Mouse (Mus musculus): ENCODE data around the gene Pkp1. TPM values are rescaled to one million over a fixed set of nuclear protein-coding genes. Genes with fewer than 3 reads are reported as not detected.
A peak's percentile ranks its signal among the peaks of the same experiment; 100 is the strongest.

The Pkp1 gene
- polyA plus RNA-seq (2014; fragmentation: Nextera tagmentation; extraction: Ambion mirVana), result 0.10 TPM in 1 of 2 replicates, not detected in the other

DNA sequence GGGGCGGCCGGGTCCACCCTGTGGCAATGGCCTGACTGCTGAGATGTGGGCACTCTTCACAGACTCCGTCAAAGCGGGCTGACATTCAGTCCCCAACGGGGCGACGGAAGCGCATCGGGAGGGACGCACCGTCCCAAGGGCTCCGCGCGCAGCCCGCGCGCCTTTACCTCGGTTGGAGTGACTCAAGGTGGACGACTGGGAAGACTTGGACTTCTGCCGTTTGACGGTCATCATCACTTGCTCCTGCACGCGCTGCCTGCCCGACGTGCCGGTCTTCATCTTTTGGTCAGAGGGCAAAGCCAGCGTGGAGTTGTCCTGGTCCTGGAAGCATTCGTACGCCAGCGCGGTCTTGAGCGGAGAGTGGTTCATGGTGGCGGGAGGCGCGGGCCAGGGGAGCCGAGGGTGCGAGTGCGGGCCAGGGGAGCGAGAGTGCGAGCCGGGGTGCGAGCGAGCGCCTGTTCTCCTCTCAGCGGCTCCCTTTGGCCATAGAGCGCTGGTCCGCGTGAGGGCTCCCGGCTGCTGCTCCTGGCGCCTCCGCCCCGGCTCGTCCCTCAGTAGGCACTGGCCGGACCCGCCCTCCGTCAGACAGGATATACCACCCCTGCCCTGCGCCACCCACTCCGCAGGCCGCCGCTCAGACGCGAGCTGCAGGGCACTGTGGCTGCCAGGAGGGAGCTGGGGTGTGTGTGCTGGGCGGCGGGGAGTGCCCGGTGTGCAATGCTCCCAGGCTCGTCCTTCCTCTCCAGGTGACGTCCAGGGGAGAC, at the start of gene Pkp1:
TSS of gene Pkp1 (minus strand) at position 564 of the 764 bp plus-strand sequence.
- peaks cover 59% of the 10 kb centered on the region for H3K27me3 ChIP-seq (ENCODE audit: control insufficient read depth, insufficient read depth, low read length)
- H3K4me3 ChIP-seq (ENCODE audit: low read length), result peak within 1 kb of the TSS; percentile 24

DNA sequence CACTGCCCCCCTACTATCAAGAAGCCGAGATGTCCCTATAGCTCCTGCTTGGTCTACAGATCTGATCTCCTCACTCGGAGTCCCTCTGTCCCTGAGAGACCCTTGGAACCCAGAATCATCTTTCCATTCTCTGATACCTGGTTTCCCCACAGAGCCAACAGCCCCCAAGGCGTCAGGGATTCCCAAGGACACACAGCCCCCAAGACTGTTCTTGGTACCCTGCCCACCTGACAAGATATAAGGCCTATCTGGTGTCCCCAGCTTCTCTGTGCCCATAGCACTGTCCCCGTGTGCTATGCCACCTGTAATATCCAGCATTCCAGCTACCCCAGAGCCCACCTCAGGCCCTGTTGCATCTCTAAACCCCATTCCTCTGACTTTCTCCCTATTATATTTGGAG, 48.7 kb upstream of the Pkp1 start:
- H3K27me3 ChIP-seq (ENCODE audit: control insufficient read depth, insufficient read depth, low read length), result no peaks in the 10 kb centered on the region
- WGBS, result 69% methylated on average over 4 of the region's 4 CpGs
- H3K9me3 ChIP-seq (ENCODE audit: control insufficient read depth, low read length), result no peaks in the 10 kb centered on the region
- no peaks in the 10 kb centered on the region for H3K36me3 ChIP-seq (ENCODE audit: control insufficient read depth, insufficient read depth, low read length)
- no peaks in the 10 kb centered on the region for H3K4me1 ChIP-seq (ENCODE audit: control insufficient read depth, insufficient read depth, low read length)
- H3K9ac ChIP-seq (ENCODE audit: low read depth, low read length), result no peak overlapping the region
- H3K27ac ChIP-seq (ENCODE audit: low read depth, low read length), result no peak overlapping the region
- no peak for ATAC-seq (ENCODE audit: low FRiP score, low TSS enrichment)
- H3K4me3 ChIP-seq (ENCODE audit: low read length), result no peak overlapping the region
- H3K4me2 ChIP-seq (replicated peaks; ENCODE audit: low read depth, low read length), result no peak overlapping the region

More for the DNA sequence above, at the start of gene Pkp1:
- no peaks in the 10 kb centered on the region for H3K4me1 ChIP-seq (ENCODE audit: control insufficient read depth, insufficient read depth, low read length)
- H3K4me2 ChIP-seq (replicated peaks; ENCODE audit: low read depth, low read length), result peak within 1 kb of the TSS; percentile 37
- WGBS, result 1% methylated on average over 66 of the region's 67 CpGs
- H3K27ac ChIP-seq (ENCODE audit: low read depth, low read length), result no peak within 1 kb of the TSS
- H3K9me3 ChIP-seq (ENCODE audit: control insufficient read depth, low read length), result no peaks in the 10 kb centered on the region
- ATAC-seq (ENCODE audit: low FRiP score, low TSS enrichment), result peak; percentile 72
- no peak within 1 kb of the TSS; the same call in 1 of the 2 replicates for H3K9ac ChIP-seq (ENCODE audit: low read depth, low read length)
- H3K36me3 ChIP-seq (ENCODE audit: control insufficient read depth, insufficient read depth, low read length), result no peaks in the 10 kb centered on the region

DNA sequence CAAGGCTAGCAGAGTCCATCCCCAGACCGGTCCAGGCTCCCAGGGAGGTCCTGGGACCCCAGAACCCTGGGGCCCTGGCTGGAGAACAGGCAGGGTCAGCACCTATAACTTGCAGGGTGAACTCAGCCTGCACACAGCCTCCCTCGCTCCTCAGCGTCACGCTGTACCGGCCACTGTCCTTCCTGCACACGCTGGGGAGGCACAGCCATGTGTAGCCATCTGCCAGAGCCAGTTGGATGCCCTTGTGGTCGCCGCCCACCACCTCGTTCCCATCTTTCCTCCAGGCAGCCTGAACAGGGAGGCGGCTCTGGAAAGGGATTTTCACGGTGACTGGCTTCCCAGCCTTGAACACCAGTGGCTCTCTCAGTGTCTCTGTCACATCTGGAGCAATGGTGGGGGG, 45.6 kb upstream of the Pkp1 start:
- Histone ChIP-seq H3K36me3 (ENCODE audit: control insufficient read depth, insufficient read depth, low read length) (no peaks in the 10 kb centered on the region), H3K9ac (ENCODE audit: low read depth, low read length) (no peak overlapping the region), H3K4me3 (ENCODE audit: low read length) (no peak overlapping the region), H3K4me1 (ENCODE audit: control insufficient read depth, insufficient read depth, low read length) (no peaks in the 10 kb centered on the region), H3K27ac (ENCODE audit: low read depth, low read length) (no peak overlapping the region), H3K9me3 (ENCODE audit: control insufficient read depth, low read length) (no peaks in the 10 kb centered on the region), H3K27me3 (ENCODE audit: control insufficient read depth, insufficient read depth, low read length) (no peaks in the 10 kb centered on the region), H3K4me2 (replicated peaks; ENCODE audit: low read depth, low read length) (no peak overlapping the region)
- ATAC-seq (ENCODE audit: low FRiP score, low TSS enrichment), result peak; percentile 59; the same call in 1 of the 2 replicates
- 48% methylated on average over 11 of the region's 11 CpGs for WGBS

DNA sequence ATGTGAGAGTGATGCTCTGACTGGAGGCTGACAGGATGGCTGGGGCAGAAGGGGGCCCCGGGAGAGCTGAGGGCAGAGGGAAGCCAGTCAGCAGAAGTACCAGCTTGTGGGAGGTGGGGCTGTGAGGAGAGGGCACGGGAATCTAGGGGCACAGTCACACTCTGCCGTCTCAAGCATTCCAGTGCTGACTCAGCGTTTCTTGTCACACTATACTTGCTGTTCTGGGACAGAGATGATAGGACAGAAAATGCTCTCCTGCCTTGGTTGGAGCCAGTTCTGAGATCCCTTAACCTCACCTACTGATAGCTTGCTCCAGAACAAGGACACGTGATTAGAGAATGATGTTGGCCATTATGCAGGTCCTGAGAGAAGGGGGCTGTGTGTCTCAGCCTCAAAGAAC, 44.2 kb upstream of the Pkp1 start:
- no peaks in the 10 kb centered on the region for H3K27me3 ChIP-seq (ENCODE audit: control insufficient read depth, insufficient read depth, low read length)
- no peak overlapping the region for H3K9ac ChIP-seq (ENCODE audit: low read depth, low read length)
- no peaks in the 10 kb centered on the region for H3K9me3 ChIP-seq (ENCODE audit: control insufficient read depth, low read length)
- no peaks in the 10 kb centered on the region for H3K36me3 ChIP-seq (ENCODE audit: control insufficient read depth, insufficient read depth, low read length)
- H3K4me1 ChIP-seq (ENCODE audit: control insufficient read depth, insufficient read depth, low read length), result no peaks in the 10 kb centered on the region
- H3K4me2 ChIP-seq (replicated peaks; ENCODE audit: low read depth, low read length), result no peak overlapping the region
- 64% methylated on average over 5 of the region's 5 CpGs for WGBS
- no peak overlapping the region for H3K4me3 ChIP-seq (ENCODE audit: low read length)
- no peak overlapping the region for H3K27ac ChIP-seq (ENCODE audit: low read depth, low read length)
- no peak for ATAC-seq (ENCODE audit: low FRiP score, low TSS enrichment)

DNA sequence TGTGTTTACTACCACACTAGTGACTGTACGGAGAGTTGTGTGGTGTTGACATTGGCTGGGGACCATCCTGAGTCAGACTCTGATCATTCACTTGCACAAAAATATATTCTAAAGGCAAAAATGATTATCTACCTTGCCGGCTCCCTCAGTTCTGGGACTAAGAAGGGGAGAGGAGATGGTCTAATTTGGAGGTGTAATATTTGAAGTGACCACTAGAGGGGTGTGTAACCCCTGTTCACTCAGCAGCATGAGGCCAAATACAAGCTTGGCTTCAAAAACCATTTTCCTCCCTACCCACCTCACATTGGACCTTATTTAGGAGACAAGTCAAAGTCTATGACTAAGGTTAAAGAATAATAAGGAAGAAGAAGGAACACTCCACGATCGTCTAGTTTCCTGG, 39.5 kb upstream of the Pkp1 start:
- ATAC-seq (ENCODE audit: low FRiP score, low TSS enrichment), result peak; percentile 28; the same call in 1 of the 2 replicates
- 44% methylated on average over 4 of the region's 4 CpGs for WGBS
- Histone ChIP-seq H3K36me3 (ENCODE audit: control insufficient read depth, insufficient read depth, low read length) (no peaks in the 10 kb centered on the region), H3K9me3 (ENCODE audit: control insufficient read depth, low read length) (no peaks in the 10 kb centered on the region), H3K4me2 (replicated peaks; ENCODE audit: low read depth, low read length) (no peak overlapping the region), H3K9ac (ENCODE audit: low read depth, low read length) (no peak overlapping the region), H3K4me3 (ENCODE audit: low read length) (no peak overlapping the region), H3K4me1 (ENCODE audit: control insufficient read depth, insufficient read depth, low read length) (no peaks in the 10 kb centered on the region), H3K27ac (ENCODE audit: low read depth, low read length) (no peak overlapping the region), H3K27me3 (ENCODE audit: control insufficient read depth, insufficient read depth, low read length) (peaks cover 2% of the 10 kb centered on the region; the same call in 1 of the 2 replicates)

DNA sequence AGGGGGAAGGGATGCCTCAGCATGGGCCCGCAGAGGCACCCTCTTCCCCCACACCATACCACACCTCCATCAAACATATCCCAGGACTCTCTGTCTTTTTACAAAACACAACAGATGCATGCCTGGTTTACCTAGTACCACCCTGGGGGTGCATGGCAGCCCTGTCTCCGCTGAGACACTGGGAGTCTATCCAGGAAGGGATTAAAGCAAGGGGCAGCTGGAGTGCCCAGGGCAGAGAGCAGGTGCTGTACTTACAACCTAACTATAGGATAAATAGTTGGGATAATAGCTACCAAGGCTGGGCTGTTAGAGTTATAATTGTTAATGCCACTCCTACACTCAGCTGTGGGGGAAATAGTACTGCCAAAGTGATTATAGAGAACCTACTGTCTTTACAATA, 29.9 kb upstream of the Pkp1 start:
- no peak for ATAC-seq (ENCODE audit: low FRiP score, low TSS enrichment)
- 72% methylated on average over 2 of the region's 2 CpGs for WGBS
- no peaks in the 10 kb centered on the region for H3K27me3 ChIP-seq (ENCODE audit: control insufficient read depth, insufficient read depth, low read length)

DNA sequence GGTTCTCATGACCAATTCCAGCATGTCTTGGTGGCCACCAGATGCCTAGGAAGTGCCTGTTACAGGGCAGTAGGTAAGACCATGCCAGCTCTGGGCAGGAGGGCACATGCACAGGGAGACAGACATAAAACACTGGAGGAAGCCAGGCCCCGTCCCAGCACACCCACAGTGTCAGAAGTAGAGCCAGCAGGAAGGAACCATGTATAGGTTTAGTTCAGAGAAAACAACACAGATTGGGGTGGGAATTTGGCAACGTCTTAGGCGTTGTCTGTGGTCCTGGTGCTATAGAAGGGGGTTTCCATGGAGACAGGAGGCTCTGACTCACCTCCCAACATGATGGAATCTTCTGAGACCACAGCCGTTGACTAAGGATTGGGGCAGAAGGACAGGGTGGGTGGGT, 27.2 kb upstream of the Pkp1 start:
- WGBS, result 61% methylated on average over 4 of the region's 4 CpGs
- ATAC-seq (ENCODE audit: low FRiP score, low TSS enrichment), result no peak
- H3K27ac ChIP-seq (ENCODE audit: low read depth, low read length), result no peak overlapping the region
- H3K27me3 ChIP-seq (ENCODE audit: control insufficient read depth, insufficient read depth, low read length), result no peaks in the 10 kb centered on the region
- no peaks in the 10 kb centered on the region for H3K36me3 ChIP-seq (ENCODE audit: control insufficient read depth, insufficient read depth, low read length)
- H3K4me3 ChIP-seq (ENCODE audit: low read length), result no peak overlapping the region
- H3K4me1 ChIP-seq (ENCODE audit: control insufficient read depth, insufficient read depth, low read length), result no peaks in the 10 kb centered on the region
- no peak overlapping the region for H3K9ac ChIP-seq (ENCODE audit: low read depth, low read length)
- H3K4me2 ChIP-seq (replicated peaks; ENCODE audit: low read depth, low read length), result no peak overlapping the region
- no peaks in the 10 kb centered on the region for H3K9me3 ChIP-seq (ENCODE audit: control insufficient read depth, low read length)

More for the DNA sequence above, 29.9 kb upstream of the Pkp1 start:
- no peak overlapping the region for H3K27ac ChIP-seq (ENCODE audit: low read depth, low read length)
- no peak overlapping the region for H3K4me2 ChIP-seq (replicated peaks; ENCODE audit: low read depth, low read length)
- no peaks in the 10 kb centered on the region for H3K9me3 ChIP-seq (ENCODE audit: control insufficient read depth, low read length)
- no peaks in the 10 kb centered on the region for H3K4me1 ChIP-seq (ENCODE audit: control insufficient read depth, insufficient read depth, low read length)
- no peak overlapping the region for H3K4me3 ChIP-seq (ENCODE audit: low read length)
- H3K9ac ChIP-seq (ENCODE audit: low read depth, low read length), result no peak overlapping the region
- no peaks in the 10 kb centered on the region for H3K36me3 ChIP-seq (ENCODE audit: control insufficient read depth, insufficient read depth, low read length)

DNA sequence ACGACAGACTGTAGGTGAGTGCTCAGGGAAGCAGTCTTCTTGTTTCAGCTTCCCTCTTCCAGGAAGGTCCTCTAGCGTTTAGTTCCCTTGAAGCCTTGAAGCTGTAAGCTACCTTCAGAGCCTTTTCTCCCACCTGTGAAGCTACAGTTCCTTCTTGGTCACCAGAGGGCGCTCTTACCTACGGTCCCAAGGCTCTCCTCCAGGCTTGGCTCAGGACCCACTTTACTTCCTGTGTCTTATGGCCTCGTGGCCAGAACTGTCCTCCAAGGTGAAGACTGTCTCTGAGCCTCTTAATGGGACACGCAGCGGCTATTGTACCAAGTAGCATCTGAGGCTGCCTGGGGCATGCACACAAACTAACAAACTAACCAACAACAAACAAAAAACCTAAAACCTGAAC, 26.7 kb upstream of the Pkp1 start:
- WGBS, result 7% methylated on average over 7 of the region's 7 CpGs
- H3K27me3 ChIP-seq (ENCODE audit: control insufficient read depth, insufficient read depth, low read length), result no peaks in the 10 kb centered on the region
- H3K9ac ChIP-seq (ENCODE audit: low read depth, low read length), result no peak overlapping the region
- no peaks in the 10 kb centered on the region for H3K4me1 ChIP-seq (ENCODE audit: control insufficient read depth, insufficient read depth, low read length)
- H3K4me2 ChIP-seq (replicated peaks; ENCODE audit: low read depth, low read length), result no peak overlapping the region
- no peak overlapping the region for H3K27ac ChIP-seq (ENCODE audit: low read depth, low read length)
- 0 out of 2 replicates have a peak, but pooled peaks have one; percentile 22 for ATAC-seq (ENCODE audit: low FRiP score, low TSS enrichment)
- no peaks in the 10 kb centered on the region for H3K9me3 ChIP-seq (ENCODE audit: control insufficient read depth, low read length)
- no peaks in the 10 kb centered on the region for H3K36me3 ChIP-seq (ENCODE audit: control insufficient read depth, insufficient read depth, low read length)
- H3K4me3 ChIP-seq (ENCODE audit: low read length), result no peak overlapping the region

DNA sequence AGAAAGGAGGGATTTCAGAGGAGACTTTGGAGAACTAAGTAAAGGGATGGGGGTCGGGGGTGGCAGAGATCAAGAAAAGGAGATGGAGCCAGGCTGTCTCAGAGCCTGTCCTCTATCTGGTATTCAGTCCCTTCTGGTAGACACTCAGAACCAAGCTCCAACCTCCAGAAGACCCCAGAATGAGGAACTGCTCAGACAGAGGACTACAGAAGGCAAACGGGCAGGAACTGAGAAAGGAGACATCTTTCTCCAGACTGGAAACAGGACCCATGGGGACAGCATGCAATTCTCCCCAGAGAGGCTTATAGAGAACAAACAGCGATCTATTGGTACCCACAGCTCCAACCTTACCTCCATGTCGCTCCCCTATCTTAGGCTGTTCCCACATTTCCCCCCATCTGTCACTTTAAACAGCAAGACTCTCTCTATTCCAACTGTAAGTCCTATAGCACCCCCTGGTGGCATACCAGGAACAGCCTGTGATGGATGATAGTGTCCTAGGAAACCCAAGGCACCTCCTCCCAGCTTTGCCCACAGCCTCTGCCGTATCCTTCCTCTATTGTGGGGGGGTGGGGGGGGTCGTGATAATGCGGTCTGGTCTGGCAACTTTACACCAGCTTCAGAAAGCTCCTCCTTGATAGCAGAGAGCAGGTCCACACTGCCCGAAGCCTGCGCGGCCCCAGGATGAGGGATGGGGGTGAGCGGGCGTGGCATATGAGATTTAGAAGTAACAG, 25.7 kb upstream of the Pkp1 start:
- Histone ChIP-seq H3K9ac (ENCODE audit: low read depth, low read length) (no peak overlapping the region), H3K4me3 (ENCODE audit: low read length) (no peak overlapping the region), H3K27me3 (ENCODE audit: control insufficient read depth, insufficient read depth, low read length) (no peaks in the 10 kb centered on the region), H3K4me1 (ENCODE audit: control insufficient read depth, insufficient read depth, low read length) (no peaks in the 10 kb centered on the region), H3K27ac (ENCODE audit: low read depth, low read length) (no peak overlapping the region), H3K36me3 (ENCODE audit: control insufficient read depth, insufficient read depth, low read length) (no peaks in the 10 kb centered on the region), H3K9me3 (ENCODE audit: control insufficient read depth, low read length) (no peaks in the 10 kb centered on the region), H3K4me2 (replicated peaks; ENCODE audit: low read depth, low read length) (no peak overlapping the region; the same call in 1 of the 2 replicates)
- peak; percentile 75 for ATAC-seq (ENCODE audit: low FRiP score, low TSS enrichment)
- WGBS, result 44% methylated on average over 12 of the region's 12 CpGs
